Mouse (Mus musculus) thymus, adult 2 months (tissue): ENCODE data around the gene Vpreb1. TPM values are rescaled to one million over a fixed set of nuclear protein-coding genes. Genes with fewer than 3 reads are reported as not detected.

Experiments used
- DNase-seq: peaks from one replicate; pipeline ENCODE4 v3.0.0; 2021
- H3K27ac ChIP-seq: fragments of 200-500 bp; 2 replicates; pipeline ENCODE4 v1.5.1; 2012; ENCODE audit warnings: low read length, control low read depth; ENCODE audit not compliant: control insufficient read depth, insufficient read depth
- H3K27me3 ChIP-seq: fragments of 200-500 bp; 2 replicates; pipeline ENCODE4 v1.6.1; 2012; ENCODE audit warnings: mild to moderate bottlenecking, low read length, moderate library complexity, mixed read lengths; ENCODE audit not compliant: control insufficient read depth, insufficient read depth
- H3K36me3 ChIP-seq: fragments of 200-500 bp; 2 replicates; pipeline ENCODE4 v1.6.1; 2012; ENCODE audit warnings: mild to moderate bottlenecking, low read length, moderate library complexity; ENCODE audit not compliant: control insufficient read depth, insufficient read depth
- H3K4me1 ChIP-seq: fragments of 200-500 bp; replicated peaks from 2 replicates; pipeline ENCODE4 v1.6.1; 2012; ENCODE audit warnings: low read length; ENCODE audit not compliant: control insufficient read depth, insufficient read depth
- H3K4me3 ChIP-seq: fragments of 200-500 bp; 2 replicates; pipeline ENCODE4 v1.5.1; 2012; ENCODE audit warnings: mild to moderate bottlenecking, low read length, control low read depth, moderate library complexity; ENCODE audit not compliant: control insufficient read depth, insufficient read depth
- CTCF ChIP-seq: fragments of 200-500 bp; IDR thresholded peaks from 2 replicates; pipeline ENCODE4 v1.5.1; 2012; ENCODE audit warnings: mild to moderate bottlenecking, control low read depth, low read length, moderate library complexity, borderline replicate concordance; ENCODE audit not compliant: control insufficient read depth, poor library complexity, insufficient read depth; ENCODE audit errors: extremely low read depth
- POLR2A ChIP-seq: fragments of 200-500 bp; IDR thresholded peaks from 2 replicates; pipeline ENCODE4 v1.6.1; 2012; ENCODE audit warnings: mild to moderate bottlenecking, low read length, control low read depth, moderate library complexity; ENCODE audit not compliant: control insufficient read depth, poor library complexity, insufficient read depth; ENCODE audit errors: extremely low read depth
- WGBS: fragments of 180-500 bp; shearing (Covaris S2); methylation state at CpG from one replicate; pipeline ENCODE4 v1.1.7; 2018; 5-methylcytosine and 5-hydroxymethylcytosine counted together
- polyA plus RNA-seq: library from polyadenylated mRNA; depleted of rRNA; stranded (reverse); fragments of >200 nt; gene quantifications from 2 replicates; pipeline ENCODE4 v1.2.3, GENCODE M21; 2012; rRNA removed

Gene Vpreb1
- polyA plus RNA-seq, 1 experiment: 43.5 TPM

GRCm38 (mm10) chr16:16828757-16829615, 41.7 kb downstream of the Vpreb1 start, which contains the start of gene Spag6l:
Gene Spag6l (minus strand): TSS chr16:16829456.
- no peak; the same call in 1 of the 2 replicates for TF ChIP-seq CTCF
- Histone ChIP-seq H3K27ac (no peak within 1 kb of the TSS), H3K4me3 (peak within 1 kb of the TSS; percentile 51), H3K36me3 (no peaks in the 10 kb centered on the region), H3K27me3 (no peaks in the 10 kb centered on the region), H3K4me1 (peaks cover 7% of the 10 kb centered on the region)
- whole genome bisulfite sequencing: 3% methylated on average over 33 of the region's 33 CpGs
- DNase-seq: peak; percentile 76

DNA sequence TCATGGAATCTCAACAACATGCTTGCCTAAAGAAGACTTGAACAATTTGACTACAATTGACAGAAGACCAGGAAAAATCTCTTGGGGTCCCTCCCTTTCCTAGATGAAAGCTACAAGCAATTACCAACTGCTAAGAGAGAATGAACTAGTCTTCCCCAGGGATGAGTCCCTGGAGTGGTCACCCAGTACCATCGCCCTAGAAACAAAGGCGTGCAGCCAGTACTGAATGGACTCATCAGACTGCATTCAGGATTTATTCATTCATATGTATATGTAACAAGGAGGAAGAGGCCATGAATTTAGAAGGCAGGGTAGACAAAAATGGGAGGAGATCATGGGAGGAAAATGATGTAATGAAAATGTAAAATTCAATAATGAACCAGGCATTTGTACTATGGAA, 44.4 kb downstream of the Vpreb1 start:
- WGBS: 96% methylated on average over 2 of the region's 2 CpGs
- no peak overlapping the region for H3K4me3 ChIP-seq
- no peaks in the 10 kb centered on the region for H3K36me3 ChIP-seq
- TF ChIP-seq POLR2A: no peak
- TF ChIP-seq CTCF: no peak
- H3K27me3 ChIP-seq: no peaks in the 10 kb centered on the region
- H3K27ac ChIP-seq: no peak overlapping the region
- no peak for DNase-seq
- peaks cover 7% of the 10 kb centered on the region for H3K4me1 ChIP-seq

DNA sequence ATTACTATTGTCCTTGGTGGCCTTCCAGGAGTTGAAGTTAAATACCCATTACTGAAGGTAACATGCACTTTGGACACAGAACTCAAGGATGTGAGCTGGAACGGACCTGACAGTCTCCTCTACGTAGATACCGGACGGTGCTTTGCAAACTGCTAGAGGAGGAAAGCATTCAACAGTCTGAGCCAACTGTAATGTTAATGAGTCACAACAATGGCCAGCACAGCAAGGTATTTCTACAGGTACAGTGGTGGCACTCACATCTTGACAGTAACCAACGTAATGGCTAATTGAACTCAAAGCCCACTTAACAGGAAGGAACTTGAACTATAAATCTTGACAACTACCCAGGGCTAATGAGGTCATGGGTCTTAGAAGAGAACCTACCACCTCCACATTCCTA, 45.2 kb downstream of the Vpreb1 start:
- Histone ChIP-seq H3K36me3 (no peaks in the 10 kb centered on the region), H3K4me3 (no peak overlapping the region), H3K27me3 (no peaks in the 10 kb centered on the region), H3K4me1 (peaks cover 7% of the 10 kb centered on the region), H3K27ac (no peak overlapping the region)
- WGBS: 81% methylated on average over 5 of the region's 5 CpGs
- no peak for DNase-seq
- TF ChIP-seq POLR2A (no peak), CTCF (no peak)

Other genes starting within 250 kb of the Vpreb1 start
- not detected in 2 replicates for gene Olfr19, start 194.4 kb downstream of the Vpreb1 start, polyA plus RNA-seq
- gene Spag6l, start 41.4 kb downstream of the Vpreb1 start, polyA plus RNA-seq: 0.24 and 0.44 TPM in 2 replicates
- 0.61 and 0.93 TPM in 2 replicates for gene Igll1, start 6.9 kb downstream of the Vpreb1 start, polyA plus RNA-seq
- gene Top3b, start 107 bp downstream of the Vpreb1 start, polyA plus RNA-seq: 101 and 104 TPM in 2 replicates
- gene Ppm1f, start 25.6 kb upstream of the Vpreb1 start, polyA plus RNA-seq: 24.7 and 26.0 TPM in 2 replicates
- gene Mapk1, start 112.5 kb upstream of the Vpreb1 start, polyA plus RNA-seq: 126 and 145 TPM in 2 replicates
- 3.8 and 5.7 TPM in 2 replicates for gene Ypel1, start 198.9 kb upstream of the Vpreb1 start, polyA plus RNA-seq
- gene Ppil2, start 240.4 kb upstream of the Vpreb1 start, polyA plus RNA-seq: 163 and 176 TPM in 2 replicates